Mouse (Mus musculus) spleen, adult 2 months (tissue): ENCODE data around the gene Tmem106c.

Experiments used
- CTCF ChIP-seq: fragments of 200-500 bp; IDR thresholded peaks from 2 replicates; pipeline ENCODE4 v1.5.1; 2011; ENCODE audit warnings: mild to moderate bottlenecking, inconsistent platforms; ENCODE audit not compliant: insufficient read depth, insufficient read length, insufficient replicate concordance; ENCODE audit errors: extremely low read depth
- POLR2A ChIP-seq: fragments of 200-500 bp; IDR thresholded peaks from 2 replicates; pipeline ENCODE4 v1.6.1; 2011; ENCODE audit warnings: low read depth, low read length, inconsistent platforms

GRCm38 (mm10) chr15:97991285-97991895, 27.4 kb downstream of the Tmem106c start:
- TF ChIP-seq POLR2A (no peak), CTCF (no peak)
